Mouse (Mus musculus) lung, adult 10 weeks (tissue): Measurements from ENCODE around the gene Asf1a. TPM values are rescaled to one million over a fixed set of nuclear protein-coding genes. Genes with fewer than 3 reads are reported as not detected.

Source experiments
- polyA plus RNA-seq: library from polyadenylated mRNA; stranded (reverse); fragments of 350-450 nt; fragmentation: Illumina TruSeq; extraction: RNeasy Lipid Tissue Mini Kit (QIAGEN cat#74804); gene quantifications from one replicate; pipeline ENCODE4 v1.2.3, GENCODE M21; 2014; ENCODE audit warnings: low read depth, low replicate concordance; ENCODE audit not compliant: insufficient read depth

Gene Asf1a
- polyA plus RNA-seq: 28.0 TPM

GRCm38 (mm10) chr10:53596677-53597120, at the start of gene Asf1a:
Gene Asf1a (plus strand): TSS chr10:53596757.

GRCm38 (mm10) chr10:53630339-53630738, 33.8 kb downstream of the Asf1a start, which contains the start of gene Mcm9:
Gene Mcm9 (minus strand): TSS chr10:53630439.

Other genes starting within 250 kb of the Asf1a start
- gene Cep85l, start 216.8 kb upstream of the Asf1a start, polyA plus RNA-seq: 6.6 TPM
- gene Mcm9, start 33.7 kb downstream of the Asf1a start, polyA plus RNA-seq: 2.5 TPM
- gene Fam184a, start 154.4 kb downstream of the Asf1a start, polyA plus RNA-seq: 4.7 TPM